In the genomic region with DNA sequence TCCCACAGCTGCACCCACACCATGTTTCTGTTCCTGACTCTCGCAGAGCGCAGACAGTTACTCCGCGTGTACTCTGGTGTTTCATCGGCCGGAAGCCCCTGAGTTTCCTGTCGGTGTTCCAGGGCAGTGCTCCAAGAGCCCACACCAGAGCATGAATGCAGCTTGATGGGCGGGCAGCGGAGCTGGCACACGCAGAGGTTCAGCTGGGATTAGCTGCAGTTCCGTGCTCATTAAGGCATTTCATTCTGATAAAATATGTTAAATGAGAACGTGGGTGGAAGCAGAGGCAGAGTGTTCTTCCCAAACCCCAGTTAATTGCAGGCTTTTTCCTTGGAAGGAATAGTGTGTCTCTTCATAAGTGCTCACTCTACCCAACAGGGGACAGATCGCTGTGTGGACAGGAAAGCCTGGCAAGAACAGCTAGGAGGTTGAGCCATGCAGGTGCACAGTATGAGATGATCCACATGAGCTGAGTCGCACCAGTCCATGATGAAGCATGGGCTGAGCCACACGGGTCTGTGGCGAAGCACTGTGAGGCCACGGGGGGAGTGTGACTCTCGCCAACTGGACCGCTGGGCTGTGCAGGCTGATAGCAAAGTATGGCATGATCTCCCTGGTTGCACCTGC, we compare ENCODE assay signal across 10 mouse cellular contexts.
A peak's percentile ranks its signal among the peaks of the same experiment; 100 is the strongest.
DNase-seq lines count a peak whose midpoint lies in the region; ATAC-seq and TF ChIP-seq lines count a peak whose summit lies in the region.
"Had no signal": no experiment of that assay in that cellular context is flagged by ENCODE, and none has a peak within 500 bp of the region (broad histone marks: within the 10 kb centered on the region; RNA-seq: fewer than 3 reads in every experiment).

No protein-coding gene starts in this region.

- no peaks in the 10 kb centered on the region for H3K9me3 ChIP-seq in heart, embryonic 13.5 days
- no peaks in the 10 kb centered on the region for H3K9me3 ChIP-seq in hindbrain, embryonic 16.5 days (ENCODE audit: control insufficient read depth, low read length)
- H3K9me3 ChIP-seq in heart, embryonic 12.5 days (replicated peaks), result no peaks in the 10 kb centered on the region
- H3K9me3 ChIP-seq: liver, embryonic 13.5 days had no signal

- no peak overlapping the region for H3K4me3 ChIP-seq in heart, embryonic 13.5 days
- H3K4me3 ChIP-seq in hindbrain, embryonic 16.5 days (ENCODE audit: low read length), result no peak overlapping the region
- H3K4me3 ChIP-seq in thymus, adult 2 months (ENCODE audit: control insufficient read depth, insufficient read depth, low read length), result no peak overlapping the region
- H3K4me3 ChIP-seq in heart, embryonic 12.5 days, result no peak overlapping the region
- H3K4me3 ChIP-seq: liver, embryonic 13.5 days had no signal

- ATAC-seq in heart, embryonic 13.5 days (ENCODE audit: extremely low read depth, insufficient number of reproducible peaks, low FRiP score, low TSS enrichment), result no peak
- peak; percentile 50 for ATAC-seq in hindbrain, embryonic 16.5 days
- no peak for ATAC-seq in heart, embryonic 12.5 days (ENCODE audit: insufficient number of reproducible peaks, low FRiP score)

- 0 out of 2 replicates have a peak overlapping the region, but pooled peaks have one; percentile 40 for H3K27ac ChIP-seq in heart, embryonic 13.5 days (replicated peaks)
- H3K27ac ChIP-seq in hindbrain, embryonic 16.5 days (ENCODE audit: low read depth, low read length), result no peak overlapping the region
- no peak overlapping the region for H3K27ac ChIP-seq in thymus, adult 2 months (ENCODE audit: control insufficient read depth, insufficient read depth, low read length)
- no peak overlapping the region for H3K27ac ChIP-seq in heart, embryonic 12.5 days (ENCODE audit: poor library complexity, severe bottlenecking)
- H3K27ac ChIP-seq: liver, embryonic 13.5 days had no signal

- no peak for TF ChIP-seq CTCF in thymus, adult 2 months (IDR thresholded peaks at IDR 0.05; ENCODE audit: borderline replicate concordance, control insufficient read depth, extremely low read depth, insufficient read depth, low read length, poor library complexity)

- H3K9ac ChIP-seq in heart, embryonic 13.5 days, result no peak overlapping the region
- no peak overlapping the region for H3K9ac ChIP-seq in hindbrain, embryonic 16.5 days (ENCODE audit: low read depth, low read length)
- no peak overlapping the region for H3K9ac ChIP-seq in heart, embryonic 12.5 days
- H3K9ac ChIP-seq: liver, embryonic 13.5 days had no signal

- H3K36me3 ChIP-seq in heart, embryonic 13.5 days, result no peaks in the 10 kb centered on the region
- no peaks in the 10 kb centered on the region for H3K36me3 ChIP-seq in hindbrain, embryonic 16.5 days (ENCODE audit: control insufficient read depth, insufficient read depth, low read length)
- no peaks in the 10 kb centered on the region for H3K36me3 ChIP-seq in thymus, adult 2 months (ENCODE audit: control insufficient read depth, insufficient read depth, low read length)
- no peaks in the 10 kb centered on the region for H3K36me3 ChIP-seq in heart, embryonic 12.5 days
- H3K36me3 ChIP-seq: liver, embryonic 13.5 days had no signal

- H3K27me3 ChIP-seq in heart, embryonic 13.5 days (replicated peaks), result no peaks in the 10 kb centered on the region; the same call in 1 of the 2 replicates
- H3K27me3 ChIP-seq in hindbrain, embryonic 16.5 days (replicated peaks; ENCODE audit: control insufficient read depth, insufficient read depth, low read length), result no peaks in the 10 kb centered on the region
- H3K27me3 ChIP-seq in thymus, adult 2 months (ENCODE audit: control insufficient read depth, insufficient read depth, low read length), result no peaks in the 10 kb centered on the region
- H3K27me3 ChIP-seq in heart, embryonic 12.5 days (replicated peaks), result no peaks in the 10 kb centered on the region
- H3K27me3 ChIP-seq: CH12.LX; liver, embryonic 13.5 days had no signal

- 78% methylated on average over 19 of the region's 19 CpGs for WGBS in heart, embryonic 13.5 days
- 49% methylated on average over 19 of the region's 19 CpGs for WGBS in hindbrain, embryonic 16.5 days
- WGBS in thymus, adult 2 months, result 83% methylated on average over 19 of the region's 19 CpGs
- 85% methylated on average over 19 of the region's 19 CpGs for WGBS in heart, embryonic 12.5 days

- no peak overlapping the region for H3K4me2 ChIP-seq in heart, embryonic 13.5 days
- no peak overlapping the region for H3K4me2 ChIP-seq in hindbrain, embryonic 16.5 days (ENCODE audit: low read length)
- no peak overlapping the region for H3K4me2 ChIP-seq in heart, embryonic 12.5 days
- H3K4me2 ChIP-seq: liver, embryonic 13.5 days had no signal

- intact Hi-C loops in heart, postnatal 25 days (cut with DNase I), result no loop called here
- intact Hi-C loops in left cerebral cortex, postnatal 4 days (cut with DNase I), result no loop called here

- no peak for TF ChIP-seq POLR2A in thymus, adult 2 months (IDR thresholded peaks at IDR 0.05; ENCODE audit: control insufficient read depth, extremely low read depth, insufficient read depth, low read length, poor library complexity)

- no peak for DNase-seq in heart, postnatal 25 days (ENCODE audit: low spot score)
- peak; percentile 79 for DNase-seq in Muller cell, postnatal 12 days (ENCODE audit: inconsistent ontology term)
- peak; percentile 86 for DNase-seq in left cerebral cortex, postnatal 4 days
- no peak for DNase-seq in thymus, adult 2 months
- no peak for DNase-seq in embryo, embryonic 9.5 days (ENCODE audit: extremely low spot score)
- DNase-seq: liver, embryonic 13.5 days had no signal

- H3K4me1 ChIP-seq in heart, embryonic 13.5 days, result peaks cover 48% of the 10 kb centered on the region
- H3K4me1 ChIP-seq in hindbrain, embryonic 16.5 days (ENCODE audit: control insufficient read depth, insufficient read depth, low read depth, low read length), result peaks cover 18% of the 10 kb centered on the region
- H3K4me1 ChIP-seq in thymus, adult 2 months (replicated peaks; ENCODE audit: control insufficient read depth, insufficient read depth, low read length), result no peaks in the 10 kb centered on the region
- H3K4me1 ChIP-seq in heart, embryonic 12.5 days (replicated peaks), result peaks cover 31% of the 10 kb centered on the region
- H3K4me1 ChIP-seq: liver, embryonic 13.5 days had no signal

Comparison
In these comparisons a context has a peak if more than half of its experiments do, and no peak if none do; other contexts are left out.
1. DNase-seq: peak in Muller cell, postnatal 12 days (single experiment) and left cerebral cortex, postnatal 4 days (single experiment); none in heart, postnatal 25 days (single experiment), thymus, adult 2 months (single experiment) and embryo, embryonic 9.5 days (single experiment).